Mouse (Mus musculus) stomach, postnatal 0 days (tissue): ENCODE data around the gene Ltb. TPM values are rescaled to one million over a fixed set of nuclear protein-coding genes. Genes with fewer than 3 reads are reported as not detected.

Source experiments
- ATAC-seq: fragments of 200-750 bp; cut with Nextera tagmentation; 2 replicates; pipeline ENCODE4 v1.8.0; 2017; ENCODE audit not compliant: low FRiP score, low TSS enrichment
- DNase-seq: peaks from one replicate; pipeline ENCODE4 v3.0.0-alpha.2; 2016; ENCODE audit warnings: low spot score
- H3K27ac ChIP-seq: fragments of 300-500 bp; sonication (generic); replicated peaks from 2 replicates; pipeline ENCODE4 v1.5.1; 2014; ENCODE audit warnings: mild to moderate bottlenecking, control low read depth
- H3K27me3 ChIP-seq: fragments of 300-500 bp; sonication (generic); 2 replicates; pipeline ENCODE4 v1.6.1; 2014; ENCODE audit warnings: low read length; ENCODE audit not compliant: control insufficient read depth, insufficient read depth
- H3K36me3 ChIP-seq: fragments of 300-500 bp; sonication (generic); 2 replicates; pipeline ENCODE4 v1.6.1; 2014; ENCODE audit warnings: low read length, mixed read lengths; ENCODE audit not compliant: control insufficient read depth, insufficient read depth
- H3K4me1 ChIP-seq: fragments of 300-500 bp; sonication (generic); replicated peaks from 2 replicates; pipeline ENCODE4 v1.6.1; 2014; ENCODE audit warnings: antibody characterized with exemption; ENCODE audit not compliant: control insufficient read depth, insufficient read depth
- H3K4me2 ChIP-seq: fragments of 300-500 bp; sonication (generic); replicated peaks from 2 replicates; pipeline ENCODE4 v1.6.1; 2014; ENCODE audit warnings: low read depth, mild to moderate bottlenecking, control low read depth, moderate library complexity
- H3K4me3 ChIP-seq: fragments of 300-500 bp; sonication (generic); 2 replicates; pipeline ENCODE4 v1.5.1; 2014; ENCODE audit warnings: low read depth, low read length, control low read depth
- H3K9ac ChIP-seq: fragments of 300-500 bp; sonication (generic); 2 replicates; pipeline ENCODE4 v1.6.1; 2014; ENCODE audit warnings: mild to moderate bottlenecking, low read length, control low read depth, mixed read lengths
- H3K9me3 ChIP-seq: fragments of 300-500 bp; sonication (generic); 2 replicates; pipeline ENCODE4 v1.6.1; 2016; ENCODE audit warnings: low read length; ENCODE audit not compliant: control insufficient read depth
- CTCF ChIP-seq: IDR thresholded peaks from 2 replicates; pipeline ENCODE4 v1.5.1; 2016; ENCODE audit warnings: antibody characterized with exemption, low read depth, mild to moderate bottlenecking, moderate library complexity
- EP300 ChIP-seq: optimal IDR thresholded peaks from 2 replicates; pipeline ENCODE3; 2016; ENCODE audit warnings: antibody characterized with exemption
- WGBS: fragments of 180-500 bp; shearing (Covaris S2); extraction: QIAGEN DNeasy Blood & Tissue Kit; methylation state at CpG from one replicate; pipeline ENCODE4 v1.1.7; 2014; 5-methylcytosine and 5-hydroxymethylcytosine counted together
- polyA plus RNA-seq: library from polyadenylated mRNA; unstranded; fragments of >200 nt; fragmentation: Nextera tagmentation; extraction: Ambion mirVana; gene quantifications from 2 replicates; pipeline ENCODE4 v1.2.1, GENCODE M21; 2015

Ltb gene
- polyA plus RNA-seq, 1 experiment from 2014 or later, result 0.78 TPM

- H3K27ac ChIP-seq, result no peak overlapping the region
- no peak overlapping the region for H3K9ac ChIP-seq
- TF ChIP-seq EP300 (no peak), CTCF (no peak)
- H3K9me3 ChIP-seq, result no peaks in the 10 kb centered on the region
- ATAC-seq (no peak), DNase-seq (no peak)
- H3K36me3 ChIP-seq, result peaks cover 74% of the 10 kb centered on the region
- no peaks in the 10 kb centered on the region for H3K4me1 ChIP-seq
- H3K4me2 ChIP-seq, result no peak overlapping the region
- no peaks in the 10 kb centered on the region for H3K27me3 ChIP-seq
- no peak overlapping the region for H3K4me3 ChIP-seq
- 87% methylated on average over 9 of the region's 9 CpGs for WGBS
These were observed 41.2 kb upstream of the Ltb start for GRCm38 (mm10) chr17:35153077-35153476.

DNA sequence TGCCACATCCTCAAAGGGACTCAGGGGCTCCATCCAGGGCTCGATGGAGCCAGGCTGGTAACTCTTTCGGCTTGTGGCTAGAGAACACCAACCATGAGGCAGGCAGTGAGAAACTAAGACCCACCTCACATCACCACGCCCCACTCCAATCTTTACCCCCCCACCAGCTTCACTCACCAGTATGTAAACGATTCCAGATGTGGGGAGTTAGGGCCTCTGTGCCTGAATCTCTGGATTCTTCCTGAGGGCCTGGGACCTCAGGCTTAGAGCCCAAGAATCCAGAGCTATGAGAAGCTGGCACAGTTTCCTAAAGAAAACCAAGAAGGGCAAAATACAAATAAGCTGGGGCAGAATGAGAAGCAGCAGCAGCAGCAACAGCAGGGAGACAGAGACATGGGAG is 40.3 kb upstream of the Ltb start:
- Histone ChIP-seq H3K36me3 (peaks cover 76% of the 10 kb centered on the region), H3K4me3 (no peak overlapping the region), H3K27ac (no peak overlapping the region), H3K9me3 (no peaks in the 10 kb centered on the region), H3K4me1 (no peaks in the 10 kb centered on the region), H3K9ac (no peak overlapping the region), H3K27me3 (no peaks in the 10 kb centered on the region), H3K4me2 (no peak overlapping the region)
- TF ChIP-seq EP300, result no peak
- no peak for TF ChIP-seq CTCF
- DNase-seq (no peak), ATAC-seq (no peak)
- 76% methylated on average over 4 of the region's 4 CpGs for WGBS

DNA sequence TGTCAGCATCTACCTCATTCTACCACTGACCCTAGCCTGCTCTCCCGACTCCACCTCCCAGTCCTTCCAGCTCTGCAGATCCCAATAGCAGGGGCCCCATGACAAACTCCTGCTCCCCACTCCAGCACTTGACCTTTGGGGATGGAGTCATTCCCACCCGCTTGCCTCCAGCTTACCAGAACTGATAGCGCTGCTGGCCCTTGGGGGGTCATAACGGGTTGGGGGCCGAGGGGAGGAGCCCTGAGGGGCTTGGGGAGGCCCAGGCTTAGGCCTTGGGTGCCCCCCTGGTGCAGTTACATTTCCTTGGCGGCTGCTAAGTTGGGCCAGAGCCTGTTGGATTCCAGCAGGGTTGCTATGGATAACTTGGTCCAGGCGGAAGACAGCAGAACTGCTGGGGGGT is 39.6 kb upstream of the Ltb start:
- no peaks in the 10 kb centered on the region for H3K4me1 ChIP-seq
- DNase-seq (no peak), ATAC-seq (no peak)
- peaks cover 78% of the 10 kb centered on the region for H3K36me3 ChIP-seq
- no peak overlapping the region for H3K4me3 ChIP-seq
- TF ChIP-seq CTCF (no peak), EP300 (no peak)
- no peak overlapping the region for H3K27ac ChIP-seq
- no peak overlapping the region for H3K9ac ChIP-seq
- no peak overlapping the region for H3K4me2 ChIP-seq
- WGBS, result 78% methylated on average over 7 of the region's 7 CpGs
- no peaks in the 10 kb centered on the region for H3K27me3 ChIP-seq
- no peaks in the 10 kb centered on the region for H3K9me3 ChIP-seq

- H3K9me3 ChIP-seq, result no peaks in the 10 kb centered on the region
- WGBS, result 81% methylated on average over 12 of the region's 12 CpGs
- H3K4me1 ChIP-seq, result no peaks in the 10 kb centered on the region
- TF ChIP-seq CTCF (no peak), EP300 (no peak)
- H3K27ac ChIP-seq, result no peak overlapping the region
- H3K9ac ChIP-seq, result no peak overlapping the region
- no peak overlapping the region for H3K4me2 ChIP-seq
- DNase-seq (no peak), ATAC-seq (no peak)
- H3K4me3 ChIP-seq, result no peak overlapping the region
- peaks cover 79% of the 10 kb centered on the region for H3K36me3 ChIP-seq
- H3K27me3 ChIP-seq, result no peaks in the 10 kb centered on the region
These were observed 38.8 kb upstream of the Ltb start for GRCm38 (mm10) chr17:35155451-35155850.

- 88% methylated on average over 33 of the region's 33 CpGs for WGBS
- no peak for ATAC-seq
- H3K4me3 ChIP-seq, result no peak overlapping the region
These were observed 37.6 kb upstream of the Ltb start for GRCm38 (mm10) chr17:35156461-35157200.

GRCm38 (mm10) chr17:35157254-35157653 is 37.0 kb upstream of the Ltb start:
- H3K4me2 ChIP-seq, result no peak overlapping the region
- H3K4me3 ChIP-seq, result no peak overlapping the region
- no peak overlapping the region for H3K9ac ChIP-seq
- H3K4me1 ChIP-seq, result no peaks in the 10 kb centered on the region
- no peaks in the 10 kb centered on the region for H3K9me3 ChIP-seq
- H3K36me3 ChIP-seq, result peaks cover 84% of the 10 kb centered on the region
- ATAC-seq (no peak), DNase-seq (no peak)
- no peaks in the 10 kb centered on the region for H3K27me3 ChIP-seq
- WGBS, result 90% methylated on average over 8 of the region's 8 CpGs
- TF ChIP-seq CTCF (no peak), EP300 (no peak)
- H3K27ac ChIP-seq, result no peak overlapping the region

More at GRCm38 (mm10) chr17:35156461-35157200, 37.6 kb upstream of the Ltb start:
- peaks cover 83% of the 10 kb centered on the region for H3K36me3 ChIP-seq
- H3K4me1 ChIP-seq, result no peaks in the 10 kb centered on the region
- H3K9ac ChIP-seq, result no peak overlapping the region
- no peak overlapping the region for H3K4me2 ChIP-seq
- no peak overlapping the region for H3K27ac ChIP-seq
- no peaks in the 10 kb centered on the region for H3K9me3 ChIP-seq
- no peaks in the 10 kb centered on the region for H3K27me3 ChIP-seq
- no peak for DNase-seq
- TF ChIP-seq CTCF, result no peak
- TF ChIP-seq EP300, result no peak
